Mouse (Mus musculus) lung, adult 2 months (tissue): ENCODE results near the gene Trim28.

Source experiments
- CTCF ChIP-seq: fragments of 200-500 bp; IDR thresholded peaks from 2 replicates; pipeline ENCODE4 v1.5.1; 2011; ENCODE audit warnings: mild to moderate bottlenecking, low read length, control low read depth; ENCODE audit not compliant: insufficient read depth
- POLR2A ChIP-seq: fragments of 200-500 bp; IDR thresholded peaks from 2 replicates; pipeline ENCODE4 v1.6.1; 2011; ENCODE audit warnings: low read depth, mild to moderate bottlenecking, control low read depth, low read length, borderline replicate concordance; ENCODE audit errors: extremely low read depth

- no peak for TF ChIP-seq CTCF
- TF ChIP-seq POLR2A, result no peak
Observed at GRCm38 (mm10) chr7:12966104-12966845, 32.6 kb upstream of the Trim28 start.
